Mouse (Mus musculus) myocyte (in vitro differentiated cells): Measurements from ENCODE around the gene Gucy1a1. TPM values are rescaled to one million over a fixed set of nuclear protein-coding genes. Genes with fewer than 3 reads are reported as not detected.

Experiments used
- H3K27me3 ChIP-seq: one replicate; pipeline ENCODE4 v1.6.1; 2011; ENCODE audit not compliant: control insufficient read depth, insufficient read depth, insufficient read length
- H3K36me3 ChIP-seq: one replicate; pipeline ENCODE4 v1.6.1; 2011; ENCODE audit not compliant: control insufficient read depth, insufficient read depth
- H3K4me2 ChIP-seq: one replicate; pipeline ENCODE4 v1.6.1; 2011; ENCODE audit warnings: low read depth, control low read depth
- H3K4me3 ChIP-seq: one replicate; pipeline ENCODE4 v1.5.1; 2011; ENCODE audit warnings: mild to moderate bottlenecking, control low read depth, moderate library complexity
- H3K79me2 ChIP-seq: one replicate; pipeline ENCODE4 v1.6.1; 2011; ENCODE audit not compliant: control insufficient read depth, insufficient read depth
- H3ac ChIP-seq: one replicate; pipeline ENCODE4 v1.6.1; 2011; ENCODE audit not compliant: control insufficient read depth, insufficient read length
- CEBPB ChIP-seq: IDR thresholded peaks from 2 replicates; pipeline ENCODE4 v1.6.1; 2011; ENCODE audit warnings: mild to moderate bottlenecking, moderate library complexity; ENCODE audit not compliant: poor library complexity, insufficient read depth, severe bottlenecking
- E2F4 ChIP-seq: IDR thresholded peaks from one replicate; pipeline ENCODE4 v1.6.1; 2011; ENCODE audit warnings: mild to moderate bottlenecking, control low read depth, moderate library complexity; ENCODE audit not compliant: insufficient read depth
- MAX ChIP-seq: IDR thresholded peaks from one replicate; pipeline ENCODE4 v1.6.1; 2011; ENCODE audit warnings: low read depth, mild to moderate bottlenecking, control low read depth
- MYOD1 ChIP-seq, 3 experiments: IDR thresholded peaks; one replicate each; pipeline ENCODE4 v1.6.1; 2011; ENCODE audit warnings: control low read depth in 2 of 3, low read depth in 2 of 3, mild to moderate bottlenecking in 2 of 3, moderate library complexity in 1 of 3; ENCODE audit not compliant: insufficient read length in 2 of 3, control insufficient read depth in 1 of 3
- MYOG ChIP-seq, 3 experiments: IDR thresholded peaks; one replicate each; pipeline ENCODE4 v1.6.1; 2011; ENCODE audit warnings: control low read depth in 2 of 3, low read depth in 2 of 3, mild to moderate bottlenecking in 2 of 3; ENCODE audit not compliant: insufficient read length in 2 of 3, control insufficient read depth in 1 of 3, insufficient read depth in 1 of 3
- POLR2A ChIP-seq: IDR thresholded peaks from one replicate; pipeline ENCODE4 v1.6.1; 2011; ENCODE audit warnings: low read depth, mild to moderate bottlenecking, control low read depth, moderate library complexity; ENCODE audit not compliant: insufficient read length
- POLR2AphosphoS2 ChIP-seq: IDR thresholded peaks from one replicate; pipeline ENCODE4 v1.6.1; 2011; ENCODE audit warnings: low read depth, control low read depth; ENCODE audit not compliant: insufficient read length
- REST ChIP-seq: IDR thresholded peaks from one replicate; pipeline ENCODE4 v1.6.1; 2011; ENCODE audit warnings: mild to moderate bottlenecking, control low read depth, moderate library complexity; ENCODE audit not compliant: insufficient read depth, insufficient read length
- SRF ChIP-seq: IDR thresholded peaks from one replicate; pipeline ENCODE4 v1.6.1; 2011; ENCODE audit warnings: low read depth; ENCODE audit not compliant: control insufficient read depth, insufficient read length
- TCF12 ChIP-seq: IDR thresholded peaks from one replicate; pipeline ENCODE4 v1.6.1; 2011; ENCODE audit warnings: mild to moderate bottlenecking, control low read depth; ENCODE audit not compliant: poor library complexity, insufficient read depth, severe bottlenecking
- TCF3 ChIP-seq: IDR thresholded peaks from one replicate; pipeline ENCODE4 v1.6.1; 2011; ENCODE audit warnings: low read depth, control low read depth; ENCODE audit not compliant: insufficient read length
- USF1 ChIP-seq: IDR thresholded peaks from one replicate; pipeline ENCODE4 v1.6.1; 2011; ENCODE audit warnings: low read depth, mild to moderate bottlenecking, control low read depth, moderate library complexity
- polyA plus RNA-seq: library from polyadenylated mRNA; unstranded; fragments of >200 nt; fragmentation: generic; extraction: Trizol; gene quantifications from one replicate; pipeline ENCODE4 v1.2.1, GENCODE M21; 2012; ENCODE audit warnings: missing spikeins

The Gucy1a1 gene
- polyA plus RNA-seq, 1 experiment, result not detected

GRCm38 (mm10) chr3:82048681-82049080, 96.9 kb downstream of the Gucy1a1 start:
- H3K4me3 ChIP-seq, result no peak overlapping the region
- no peaks in the 10 kb centered on the region for H3K79me2 ChIP-seq
- peaks cover 11% of the 10 kb centered on the region for H3K27me3 ChIP-seq
- no peak overlapping the region for H3ac ChIP-seq
- TF ChIP-seq MYOG (IDR thresholded peaks at IDR 0.05; ENCODE audit: control insufficient read depth in 1 of 3, insufficient read depth in 1 of 3, insufficient read length in 2 of 3, low read depth in 2 of 3), result no peak
- no peak for TF ChIP-seq MAX
- no peak for TF ChIP-seq POLR2A
- TF ChIP-seq POLR2AphosphoS2, result no peak
- no peak for TF ChIP-seq E2F4
- no peaks in the 10 kb centered on the region for H3K36me3 ChIP-seq
- H3K4me2 ChIP-seq, result peak overlapping the region; percentile 50

- H3K79me2 ChIP-seq, result no peaks in the 10 kb centered on the region
- no peak overlapping the region for H3ac ChIP-seq
- TF ChIP-seq MYOG (IDR thresholded peaks at IDR 0.05; ENCODE audit: control insufficient read depth in 1 of 3, insufficient read depth in 1 of 3, insufficient read length in 2 of 3, low read depth in 2 of 3) (no peak), TCF3 (no peak), SRF (no peak), E2F4 (no peak), USF1 (no peak), MAX (no peak), POLR2A (no peak), TCF12 (no peak), REST (no peak), CEBPB (no peak), MYOD1 (IDR thresholded peaks at IDR 0.05; ENCODE audit: control insufficient read depth in 1 of 3, insufficient read length in 2 of 3, low read depth in 2 of 3) (no peak), POLR2AphosphoS2 (no peak)
- no peak overlapping the region for H3K4me2 ChIP-seq
- no peaks in the 10 kb centered on the region for H3K36me3 ChIP-seq
- H3K4me3 ChIP-seq, result no peak overlapping the region
- peaks cover 11% of the 10 kb centered on the region for H3K27me3 ChIP-seq
Measured at GRCm38 (mm10) chr3:82048078-82048477, 97.5 kb downstream of the Gucy1a1 start.

- Histone ChIP-seq H3K27me3 (peaks cover 11% of the 10 kb centered on the region), H3K4me3 (no peak overlapping the region), H3K4me2 (no peak overlapping the region), H3K79me2 (no peaks in the 10 kb centered on the region), H3K36me3 (no peaks in the 10 kb centered on the region), H3ac (no peak overlapping the region)
- no peak for TF ChIP-seq MAX
- TF ChIP-seq USF1, result no peak
- no peak for TF ChIP-seq REST
- TF ChIP-seq MYOD1 (IDR thresholded peaks at IDR 0.05; ENCODE audit: control insufficient read depth in 1 of 3, insufficient read length in 2 of 3, low read depth in 2 of 3), result no peak
- TF ChIP-seq CEBPB, result no peak
- no peak for TF ChIP-seq TCF12
- no peak for TF ChIP-seq TCF3
- no peak for TF ChIP-seq POLR2A
- TF ChIP-seq SRF, result no peak
- TF ChIP-seq MYOG (IDR thresholded peaks at IDR 0.05; ENCODE audit: control insufficient read depth in 1 of 3, insufficient read depth in 1 of 3, insufficient read length in 2 of 3, low read depth in 2 of 3), result no peak
- no peak for TF ChIP-seq POLR2AphosphoS2
- no peak for TF ChIP-seq E2F4
Measured at GRCm38 (mm10) chr3:82047100-82047753, 98.4 kb downstream of the Gucy1a1 start.

GRCm38 (mm10) chr3:82046087-82046486, 99.5 kb downstream of the Gucy1a1 start:
- Histone ChIP-seq H3K36me3 (no peaks in the 10 kb centered on the region), H3K4me2 (no peak overlapping the region), H3ac (no peak overlapping the region), H3K27me3 (peaks cover 11% of the 10 kb centered on the region), H3K4me3 (no peak overlapping the region), H3K79me2 (no peaks in the 10 kb centered on the region)
- TF ChIP-seq SRF, result no peak
- TF ChIP-seq USF1, result no peak
- no peak for TF ChIP-seq CEBPB
- no peak for TF ChIP-seq REST
- TF ChIP-seq MYOG (IDR thresholded peaks at IDR 0.05; ENCODE audit: control insufficient read depth in 1 of 3, insufficient read depth in 1 of 3, insufficient read length in 2 of 3, low read depth in 2 of 3), result no peak
- TF ChIP-seq POLR2AphosphoS2, result no peak
- TF ChIP-seq POLR2A, result no peak
- TF ChIP-seq TCF3, result no peak
- no peak for TF ChIP-seq E2F4
- no peak for TF ChIP-seq MYOD1 (IDR thresholded peaks at IDR 0.05; ENCODE audit: control insufficient read depth in 1 of 3, insufficient read length in 2 of 3, low read depth in 2 of 3)
- TF ChIP-seq TCF12, result no peak
- no peak for TF ChIP-seq MAX
